Mouse (Mus musculus): ENCODE measurements at regions not wholly inside any gene's neighbourhood (a gene's known extent, or its start where the extent isn't known, plus 50 kb on each side); places are given as distances from the start of the nearest gene placed in this dataset.
"Not testable (repeated sequence)": the region's sequence is repeated elsewhere in the genome, so short reads cannot be mapped to it uniquely, and the experiment has no call there.

- DNase-seq: no peak
Measured at GRCm38 (mm10) chr4:23567827-23568226, 928.4 kb upstream of the Mms22l start.

- DNase-seq: no peak
Measured at GRCm38 (mm10) chr4:23573013-23573412, 923.2 kb upstream of the Mms22l start.

GRCm38 (mm10) chr4:23587412-23587811 is 908.8 kb upstream of the Mms22l start:
- no peak for DNase-seq

GRCm38 (mm10) chr4:23590883-23591282 is 905.4 kb upstream of the Mms22l start:
- DNase-seq: no peak

- DNase-seq: no peak
Measured at GRCm38 (mm10) chr4:23591593-23591992, 904.7 kb upstream of the Mms22l start.

GRCm38 (mm10) chr4:23600070-23600469 is 896.2 kb upstream of the Mms22l start:
- DNase-seq: no peak

- peak; percentile 7 for DNase-seq
Measured at GRCm38 (mm10) chr4:23601426-23602293, 894.6 kb upstream of the Mms22l start.

- DNase-seq: no peak
Measured at GRCm38 (mm10) chr4:23602294-23602932, 893.8 kb upstream of the Mms22l start.

- no peak for DNase-seq
Measured at GRCm38 (mm10) chr4:23607348-23607747, 888.9 kb upstream of the Mms22l start.

- DNase-seq: no peak
Measured at GRCm38 (mm10) chr4:23621208-23621607, 875.0 kb upstream of the Mms22l start.

GRCm38 (mm10) chr4:23622231-23622630 is 874.0 kb upstream of the Mms22l start:
- DNase-seq: no peak

GRCm38 (mm10) chr4:23636231-23636928 is 859.9 kb upstream of the Mms22l start:
- DNase-seq: no peak

GRCm38 (mm10) chr4:23636929-23637235 is 859.4 kb upstream of the Mms22l start:
- DNase-seq: no peak

- DNase-seq: not testable (repeated sequence)
Measured at GRCm38 (mm10) chr4:23656671-23657070, 839.6 kb upstream of the Mms22l start.

- no peak for DNase-seq
Measured at GRCm38 (mm10) chr4:23668896-23669295, 827.4 kb upstream of the Mms22l start.

- DNase-seq: no peak
Measured at GRCm38 (mm10) chr4:23703626-23704025, 792.6 kb upstream of the Mms22l start.

GRCm38 (mm10) chr4:23710716-23711115 is 785.5 kb upstream of the Mms22l start:
- no peak for DNase-seq

GRCm38 (mm10) chr4:23713781-23714415 is 782.4 kb upstream of the Mms22l start:
- DNase-seq: no peak

GRCm38 (mm10) chr4:23727846-23728245 is 768.4 kb upstream of the Mms22l start:
- DNase-seq: no peak

- DNase-seq: no peak
Measured at GRCm38 (mm10) chr4:23732471-23732870, 763.8 kb upstream of the Mms22l start.

GRCm38 (mm10) chr4:23744079-23744478 is 752.2 kb upstream of the Mms22l start:
- no peak for DNase-seq

- no peak for DNase-seq
Measured at GRCm38 (mm10) chr4:23758005-23758404, 738.2 kb upstream of the Mms22l start.
